Mouse (Mus musculus): Measurements from ENCODE around the gene Gm5741.
"Not testable (repeated sequence)": the region's sequence is repeated elsewhere in the genome, so short reads cannot be mapped to it uniquely, and the experiment has no call there.

The Gm5741 gene

GRCm38 (mm10) chr8:85067982-85068381, at the start of gene Gm5741:
Gene Gm5741 (minus strand): TSS chr8:85067982.
- DNase-seq (ENCODE audit: extremely low read depth, insufficient read length, low spot score) = no peak

GRCm38 (mm10) chr8:85116984-85117383, 49.2 kb upstream of the Gm5741 start:
- no peak for DNase-seq (ENCODE audit: extremely low read depth, insufficient read length, low spot score)

- DNase-seq (ENCODE audit: extremely low read depth, insufficient read length, low spot score) = no peak
Measured at GRCm38 (mm10) chr8:85115501-85115900, 47.7 kb upstream of the Gm5741 start.

DNA sequence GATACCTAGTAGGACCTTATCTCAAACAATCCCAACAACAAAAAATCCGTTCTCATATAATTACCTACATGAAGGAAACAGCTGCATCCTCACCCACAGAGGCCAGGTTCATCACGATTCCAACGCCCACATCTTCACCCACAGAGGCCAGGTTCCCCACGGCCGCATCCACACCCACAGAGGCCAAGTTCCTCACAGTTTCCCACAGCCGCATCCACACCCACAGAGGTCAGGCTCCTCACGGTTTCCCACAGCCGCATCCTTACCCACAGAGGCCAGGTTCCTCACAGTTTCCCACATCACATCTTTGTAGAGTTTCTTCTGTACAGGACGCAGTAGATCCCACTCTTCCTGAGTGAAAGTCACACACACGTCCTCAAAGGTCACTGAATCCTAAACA, 45.5 kb upstream of the Gm5741 start:
- DNase-seq (ENCODE audit: extremely low read depth, insufficient read length, low spot score) = no peak

- DNase-seq (ENCODE audit: extremely low read depth, insufficient read length, low spot score) = no peak
Measured at GRCm38 (mm10) chr8:85100076-85100665, 32.4 kb upstream of the Gm5741 start.

DNA sequence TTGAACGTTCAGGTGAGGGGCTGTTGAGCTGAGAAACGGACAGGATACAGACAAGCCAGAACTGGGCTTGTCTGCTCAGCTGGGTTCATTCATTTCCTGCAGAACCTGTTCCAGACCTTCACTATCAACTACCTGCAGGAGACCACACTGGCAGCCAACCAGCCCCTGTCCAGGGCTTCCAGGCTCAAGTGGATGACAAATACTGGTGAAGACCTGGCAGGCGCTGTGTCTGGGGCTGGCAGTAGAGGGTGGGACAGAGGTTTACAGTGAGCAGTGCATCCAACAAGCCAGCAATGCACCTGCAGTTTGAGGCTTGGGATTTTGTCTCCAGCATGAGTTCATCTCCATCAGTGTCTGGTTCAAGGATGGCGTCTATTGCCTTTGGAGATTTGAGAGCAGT, 29.1 kb upstream of the Gm5741 start:
- no peak for DNase-seq (ENCODE audit: extremely low read depth, insufficient read length, low spot score)

- no peak for DNase-seq (ENCODE audit: extremely low read depth, insufficient read length, low spot score)
Measured at GRCm38 (mm10) chr8:85096196-85096595, 28.4 kb upstream of the Gm5741 start.

- DNase-seq (ENCODE audit: extremely low read depth, insufficient read length, low spot score) = no peak
Measured at GRCm38 (mm10) chr8:85095566-85095965, 27.8 kb upstream of the Gm5741 start.

GRCm38 (mm10) chr8:85095051-85095450, 27.3 kb upstream of the Gm5741 start:
- DNase-seq (ENCODE audit: extremely low read depth, insufficient read length, low spot score) = no peak

- DNase-seq (ENCODE audit: extremely low read depth, insufficient read length, low spot score) = no peak
Measured at GRCm38 (mm10) chr8:85091526-85092090, 23.8 kb upstream of the Gm5741 start.

- DNase-seq (ENCODE audit: extremely low read depth, insufficient read length, low spot score) = no peak
Measured at GRCm38 (mm10) chr8:85090856-85091255, 23.1 kb upstream of the Gm5741 start.

- no peak for DNase-seq (ENCODE audit: extremely low read depth, insufficient read length, low spot score)
Measured at GRCm38 (mm10) chr8:85088771-85089170, 21.0 kb upstream of the Gm5741 start.

DNA sequence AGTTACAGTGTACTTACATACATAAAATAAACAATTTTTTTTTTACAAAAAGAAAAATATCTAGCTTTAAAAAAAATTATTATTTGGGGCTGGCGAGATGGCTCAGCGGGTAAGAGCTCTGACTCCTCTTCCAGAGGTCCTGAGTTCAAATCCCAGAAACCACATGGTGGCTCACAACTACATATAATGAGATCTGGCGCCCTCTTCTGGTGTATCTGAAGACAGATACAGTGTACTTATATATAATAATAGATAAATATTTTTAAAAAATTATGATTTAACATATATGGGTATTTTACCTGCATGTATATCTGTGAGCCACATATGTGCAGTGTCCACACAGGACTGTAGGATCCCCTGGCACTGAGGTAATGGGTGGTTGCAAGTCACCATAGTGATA, 18.5 kb upstream of the Gm5741 start:
- DNase-seq (ENCODE audit: extremely low read depth, insufficient read length, low spot score) = no peak

DNA sequence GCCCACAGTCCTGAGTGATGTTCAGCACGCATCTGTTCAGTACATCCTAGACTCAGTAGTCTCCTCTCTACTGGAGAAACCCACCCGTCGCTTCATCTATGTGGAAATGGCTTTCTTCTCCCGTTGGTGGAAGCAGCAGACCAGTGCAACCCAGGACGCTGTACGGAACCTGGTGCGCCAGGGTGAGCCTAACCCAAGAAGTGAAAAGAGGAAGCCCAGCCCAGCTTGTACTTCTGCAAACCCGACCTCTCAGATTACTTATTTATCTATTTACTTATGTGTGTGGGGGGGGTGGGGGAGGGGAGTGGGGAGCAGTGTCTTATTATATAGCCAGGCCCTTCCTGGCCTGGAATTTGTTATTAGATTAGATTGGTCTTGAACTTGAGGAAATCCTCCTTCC, 16.9 kb upstream of the Gm5741 start:
- no peak for DNase-seq (ENCODE audit: extremely low read depth, insufficient read length, low spot score)

GRCm38 (mm10) chr8:85083108-85083813, 15.5 kb upstream of the Gm5741 start, which contains the start of gene Man2b1:
Gene Man2b1 (plus strand): TSS chr8:85083270.
- peak; percentile 76 for DNase-seq (ENCODE audit: extremely low read depth, insufficient read length, low spot score)

DNA sequence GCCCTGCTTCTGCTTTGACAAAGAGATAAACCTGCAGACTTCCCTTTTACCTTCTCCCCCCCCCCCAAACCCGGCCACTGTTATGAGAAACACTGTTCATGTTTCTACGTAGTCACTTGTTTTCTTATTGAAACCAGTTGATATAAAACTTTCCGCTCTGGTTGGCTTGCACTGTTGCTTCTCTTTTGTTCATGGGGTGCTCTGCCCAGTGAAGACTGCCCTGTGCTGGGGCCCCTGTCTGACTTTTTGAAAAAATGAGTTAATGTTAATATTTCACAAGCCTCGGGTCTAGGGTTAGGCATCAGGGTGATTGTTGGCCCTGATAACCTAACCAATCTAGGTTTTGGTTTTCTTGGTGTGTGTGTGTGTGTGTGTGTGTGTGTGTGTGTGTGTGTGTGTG, 14.4 kb upstream of the Gm5741 start:
- not testable (repeated sequence) for DNase-seq (ENCODE audit: extremely low read depth, insufficient read length, low spot score)

DNA sequence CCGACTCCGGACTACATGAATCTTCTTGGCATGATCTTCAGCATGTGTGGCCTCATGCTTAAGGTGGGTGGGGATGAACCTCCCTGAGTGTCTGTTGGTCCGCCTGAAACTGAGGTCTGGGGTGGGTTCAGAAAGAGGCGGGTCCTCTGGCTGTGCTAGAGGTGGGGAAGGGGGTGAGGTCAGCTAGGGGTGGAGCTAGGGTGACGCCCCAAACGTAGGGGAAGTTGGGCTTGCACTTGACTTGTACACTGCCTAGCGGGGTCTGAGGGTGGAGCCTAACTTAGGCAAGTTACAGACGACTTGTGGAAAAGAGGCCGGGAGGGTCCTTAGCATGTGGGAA, 13.4 kb upstream of the Gm5741 start, which contains the start of gene Wdr83:
Wdr83 (minus strand) TSS at position 91 of the 340 bp plus-strand sequence.
- no peak for DNase-seq (ENCODE audit: extremely low read depth, insufficient read length, low spot score)

- DNase-seq (ENCODE audit: extremely low read depth, insufficient read length, low spot score) = peak; percentile 73
Measured at GRCm38 (mm10) chr8:85080532-85081215, 12.9 kb upstream of the Gm5741 start, which contains the start of gene Wdr83os. Gene Wdr83os (plus strand): TSS chr8:85080740.

DNA sequence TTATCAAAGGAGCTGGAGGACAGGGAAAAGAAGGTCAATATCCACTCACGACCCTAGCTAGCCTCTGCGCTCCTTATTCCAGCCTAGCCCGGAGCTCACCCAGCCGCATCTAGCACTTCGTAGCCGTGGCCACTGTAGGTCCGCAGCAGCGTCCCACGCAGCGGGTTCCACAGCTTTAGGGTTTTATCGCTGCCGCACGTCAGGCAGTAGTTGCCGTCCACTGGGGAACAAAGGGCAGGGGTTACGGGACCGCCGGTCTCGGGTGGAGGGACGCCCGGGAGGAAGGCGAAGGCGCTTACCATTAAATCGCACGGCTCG, 12.4 kb upstream of the Gm5741 start:
- DNase-seq (ENCODE audit: extremely low read depth, insufficient read length, low spot score) = no peak

DNA sequence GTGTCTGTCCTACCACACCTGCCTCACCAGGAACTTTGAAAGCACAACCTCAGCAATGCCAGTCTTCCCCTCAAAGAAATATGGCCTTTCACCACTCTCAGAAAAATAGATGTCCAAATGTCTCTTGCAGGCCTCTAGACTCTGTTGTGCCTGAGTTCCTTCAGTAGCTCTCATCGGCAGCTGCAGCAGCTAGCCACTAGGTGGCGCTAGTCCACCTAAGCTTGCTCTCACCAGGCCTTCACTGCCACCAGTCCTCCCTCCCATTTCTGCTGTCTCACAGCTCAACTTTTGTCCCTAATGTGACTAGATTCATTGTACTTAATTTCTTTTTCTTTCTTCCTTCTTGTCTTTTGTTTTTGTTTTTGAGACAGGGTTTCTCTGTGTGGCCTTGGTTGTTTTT, 9.2 kb upstream of the Gm5741 start:
- DNase-seq (ENCODE audit: extremely low read depth, insufficient read length, low spot score) = no peak

DNA sequence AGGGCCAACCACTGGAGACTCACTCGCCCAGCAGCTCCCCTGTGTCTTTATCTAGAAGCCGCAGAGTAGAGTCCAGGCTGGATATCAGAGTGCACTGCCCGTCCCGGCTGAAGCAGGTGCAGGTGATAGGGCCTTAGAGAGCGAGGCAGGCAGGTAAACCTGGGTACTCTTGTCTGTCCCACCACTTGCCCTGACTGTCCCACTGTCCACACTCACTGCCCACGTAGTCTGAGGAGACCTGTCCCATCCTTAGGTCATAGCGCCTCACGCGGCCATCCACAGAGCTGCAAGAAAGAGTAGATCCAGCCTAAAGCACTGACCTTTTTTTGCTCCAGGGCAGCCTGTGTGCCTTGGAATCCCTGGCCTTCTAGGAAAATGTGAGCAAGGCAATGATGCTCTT, 8.2 kb upstream of the Gm5741 start:
- DNase-seq (ENCODE audit: extremely low read depth, insufficient read length, low spot score) = peak; percentile 41

DNA sequence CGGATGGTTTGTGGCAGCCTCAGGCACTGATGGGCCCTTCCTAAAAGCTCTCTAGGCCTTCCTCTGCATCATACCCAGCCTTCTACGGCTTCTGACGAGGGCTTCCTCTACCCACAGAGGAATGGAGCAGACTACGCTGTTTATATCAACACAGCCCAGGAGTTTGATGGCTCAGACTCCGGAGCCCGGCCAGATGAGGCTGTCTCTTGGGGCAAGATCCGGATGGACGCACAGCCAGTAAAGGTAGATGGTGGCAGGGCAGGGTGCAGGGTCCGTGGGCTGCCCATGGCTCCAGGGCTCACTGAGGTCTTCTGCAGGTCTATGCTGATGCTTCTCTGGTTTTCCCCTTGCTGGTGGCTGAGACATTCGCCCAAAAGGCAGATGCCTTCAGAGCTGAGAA, 6.8 kb upstream of the Gm5741 start:
- DNase-seq (ENCODE audit: extremely low read depth, insufficient read length, low spot score) = no peak

Measured in 3134 (cell line).